ENCODE assay signal across 34 mouse cellular contexts in genomic region chr5:131074295-131074694, GRCm38 (mm10).
"Had no signal": no experiment of that assay in that cellular context is flagged by ENCODE, and none has a peak within 500 bp of the region (broad histone marks: within the 10 kb centered on the region; RNA-seq: fewer than 3 reads in every experiment).

No protein-coding gene starts in this region.

- H3K4me3 ChIP-seq: heart, embryonic 12.5 days; heart, embryonic 13.5 days; heart, embryonic 15.5 days; hindbrain, embryonic 10.5 days; hindbrain, embryonic 12.5 days; hindbrain, embryonic 13.5 days; hindbrain, embryonic 15.5 days; intestine, embryonic 15.5 days; kidney, embryonic 15.5 days; left cerebral cortex, adult 2 months had no signal

- H3K4me2 ChIP-seq: heart, embryonic 11.5 days; heart, embryonic 12.5 days; heart, embryonic 13.5 days; heart, embryonic 15.5 days; hindbrain, embryonic 12.5 days; hindbrain, embryonic 13.5 days; hindbrain, embryonic 14.5 days; hindbrain, embryonic 15.5 days; intestine, embryonic 15.5 days; kidney, embryonic 15.5 days had no signal

- H3K27ac ChIP-seq: heart, embryonic 13.5 days; heart, embryonic 15.5 days; hindbrain, embryonic 10.5 days; hindbrain, embryonic 12.5 days; hindbrain, embryonic 13.5 days; hindbrain, embryonic 14.5 days; hindbrain, embryonic 15.5 days; hindbrain, postnatal 0 days; intestine, embryonic 15.5 days; kidney, embryonic 15.5 days; kidney, postnatal 0 days; left cerebral cortex, adult 2 months had no signal

- H3K27me3 ChIP-seq: heart, embryonic 12.5 days; heart, embryonic 13.5 days; heart, embryonic 15.5 days; hindbrain, embryonic 12.5 days; hindbrain, embryonic 13.5 days; hindbrain, embryonic 15.5 days; intestine, embryonic 15.5 days; kidney, embryonic 15.5 days had no signal

- H3K9ac ChIP-seq: heart, embryonic 12.5 days; heart, embryonic 13.5 days; heart, embryonic 15.5 days; hindbrain, embryonic 12.5 days; hindbrain, embryonic 13.5 days; hindbrain, embryonic 14.5 days; hindbrain, embryonic 15.5 days; intestine, embryonic 15.5 days; kidney, embryonic 15.5 days had no signal

- H3K4me1 ChIP-seq: heart, embryonic 12.5 days; heart, embryonic 13.5 days; heart, embryonic 15.5 days; hindbrain, embryonic 10.5 days; hindbrain, embryonic 12.5 days; hindbrain, embryonic 13.5 days; hindbrain, embryonic 15.5 days; intestine, embryonic 15.5 days; kidney, embryonic 15.5 days had no signal

- DNase-seq: heart, postnatal 10 days; heart, postnatal 14 days; heart, postnatal 36 days; heart, postnatal 4 days; kidney, adult 11 months; kidney, adult 18-20 months; kidney, adult 2 months; kidney, adult 8-10 months; kidney, adult 9 months; kidney, postnatal 10 days; kidney, postnatal 14 days; kidney, postnatal 25 days; kidney, postnatal 36 days; kidney, postnatal 4 days; layer of hippocampus, adult 9-11 months; layer of hippocampus, postnatal 36 days had no signal

- H3K9me3 ChIP-seq: heart, embryonic 15.5 days; hindbrain, embryonic 10.5 days; hindbrain, embryonic 13.5 days; hindbrain, embryonic 15.5 days; intestine, embryonic 15.5 days; kidney, embryonic 15.5 days had no signal

- H3K36me3 ChIP-seq: heart, embryonic 12.5 days; heart, embryonic 13.5 days; heart, embryonic 15.5 days; hindbrain, embryonic 10.5 days; hindbrain, embryonic 12.5 days; hindbrain, embryonic 15.5 days; intestine, embryonic 15.5 days; kidney, embryonic 15.5 days had no signal

- ATAC-seq: hindbrain, embryonic 16.5 days; hindbrain, postnatal 0 days; inflammation-experienced regulatory T-cells, adult 6 months; intestine, embryonic 15.5 days; intestine, embryonic 16.5 days; intestine, postnatal 0 days had no signal
